Mouse (Mus musculus): ENCODE measurements around the gene Cfap99. TPM values are rescaled to one million over a fixed set of nuclear protein-coding genes. Genes with fewer than 3 reads are reported as not detected.

Cfap99 gene
- polyA plus RNA-seq, 1 experiment from 2014 or later, result not detected

DNA sequence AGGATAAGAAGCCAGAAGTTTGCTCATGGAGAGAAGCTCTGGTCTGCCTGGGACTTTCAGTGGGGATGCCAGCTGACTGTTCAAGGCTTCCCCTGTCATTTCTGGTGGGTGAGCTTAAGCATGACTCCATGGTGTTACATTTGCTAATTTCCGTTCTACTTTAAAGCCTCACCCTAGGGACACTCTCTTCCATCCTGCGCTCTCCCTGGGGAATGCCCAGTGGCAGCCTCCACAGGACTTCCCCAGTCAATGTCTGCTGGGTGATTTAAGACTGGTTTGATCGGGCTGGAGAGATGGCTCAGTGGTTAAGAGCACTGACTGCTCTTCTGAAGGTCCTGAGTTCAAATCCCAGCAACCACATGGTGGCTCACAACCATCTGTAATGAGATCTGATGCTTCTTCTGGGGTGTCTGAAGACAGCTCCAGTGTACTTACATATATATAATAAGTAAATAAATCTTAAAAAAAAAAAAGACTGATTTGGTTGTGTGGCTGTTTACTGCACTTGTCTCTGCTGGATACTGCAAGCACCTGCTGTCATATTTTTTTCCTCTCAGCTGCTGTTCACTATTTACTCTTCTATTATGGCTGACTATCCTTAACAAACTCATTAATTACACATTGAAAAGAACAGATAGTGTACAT, 29.1 kb upstream of the Cfap99 start:
- Histone ChIP-seq H3K4me2 (no peak overlapping the region), H3K27ac (replicated peaks) (no peak overlapping the region), H3K9me3 (no peaks in the 10 kb centered on the region), H3K9ac (no peak overlapping the region), H3K36me3 (no peaks in the 10 kb centered on the region), H3K4me1 (replicated peaks) (no peaks in the 10 kb centered on the region), H3K27me3 (no peaks in the 10 kb centered on the region), H3K4me3 (no peak overlapping the region)
- no peak for ATAC-seq (ENCODE audit: low FRiP score, low read depth)
- 70% methylated on average over 3 of the region's 3 CpGs for WGBS

DNA sequence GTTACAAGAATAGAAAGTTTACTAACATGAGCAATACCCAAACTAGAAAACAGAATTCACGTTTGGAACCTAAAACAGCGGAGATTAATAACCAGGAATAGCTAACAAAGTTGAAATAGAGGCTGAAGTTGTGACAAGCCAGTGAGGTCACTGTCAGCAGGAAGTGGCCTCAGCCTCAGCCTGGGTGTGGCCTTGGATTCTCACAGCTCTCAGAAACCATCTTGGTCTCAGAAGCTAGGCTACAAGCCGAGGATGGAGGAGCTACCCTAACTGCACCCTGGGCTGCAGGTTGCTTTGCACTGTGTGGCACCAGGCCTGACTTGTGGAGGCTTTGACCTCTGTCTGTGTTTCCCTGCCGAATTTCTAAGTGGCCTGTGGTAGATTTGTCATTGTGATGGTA, 22.3 kb upstream of the Cfap99 start:
- Histone ChIP-seq H3K4me1 (replicated peaks) (no peaks in the 10 kb centered on the region), H3K4me2 (no peak overlapping the region), H3K27me3 (no peaks in the 10 kb centered on the region), H3K4me3 (no peak overlapping the region), H3K36me3 (no peaks in the 10 kb centered on the region), H3K9ac (no peak overlapping the region), H3K27ac (replicated peaks) (no peak overlapping the region), H3K9me3 (no peaks in the 10 kb centered on the region)
- 77% methylated on average over 4 of the region's 4 CpGs for WGBS
- no peak for ATAC-seq (ENCODE audit: low FRiP score, low read depth)

GRCm38 (mm10) chr5:34269197-34269920, 19.0 kb upstream of the Cfap99 start:
- Histone ChIP-seq H3K36me3 (no peaks in the 10 kb centered on the region), H3K9me3 (no peaks in the 10 kb centered on the region), H3K9ac (no peak overlapping the region), H3K4me2 (no peak overlapping the region), H3K4me1 (replicated peaks) (no peaks in the 10 kb centered on the region), H3K27me3 (no peaks in the 10 kb centered on the region), H3K27ac (replicated peaks) (no peak overlapping the region), H3K4me3 (no peak overlapping the region)
- WGBS, result 83% methylated on average over 16 of the region's 16 CpGs
- ATAC-seq (ENCODE audit: low FRiP score, low read depth), result no peak

DNA sequence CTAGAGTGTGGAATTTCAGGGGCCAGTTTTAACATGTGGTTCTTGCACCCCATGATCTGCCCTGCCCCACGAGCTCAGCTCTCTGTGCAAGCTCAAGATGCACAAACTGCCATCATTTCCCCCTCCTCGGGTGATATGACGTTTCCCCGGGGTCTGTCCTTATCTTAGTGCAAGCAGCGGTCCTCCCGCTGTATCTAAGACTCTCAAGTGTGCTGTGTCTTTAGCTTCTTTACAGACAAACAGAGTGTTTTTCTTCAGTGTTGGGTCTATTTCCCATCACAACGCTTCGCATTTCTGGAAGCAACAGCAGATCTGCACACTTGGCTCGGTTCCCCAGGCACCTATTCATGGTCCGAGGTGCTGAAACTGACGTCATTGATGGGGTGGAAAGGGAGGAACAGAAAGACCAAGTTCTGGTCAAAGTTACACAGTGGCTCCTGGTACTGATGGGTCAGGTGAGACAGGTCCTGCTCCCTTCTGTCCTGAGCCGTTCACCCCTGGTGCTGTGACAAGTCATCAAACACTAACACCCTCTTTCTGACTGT, 18.4 kb upstream of the Cfap99 start:
- no peak overlapping the region for H3K4me2 ChIP-seq
- H3K4me1 ChIP-seq (replicated peaks), result no peaks in the 10 kb centered on the region
- no peak overlapping the region for H3K4me3 ChIP-seq
- no peak overlapping the region for H3K27ac ChIP-seq (replicated peaks)
- H3K36me3 ChIP-seq, result no peaks in the 10 kb centered on the region
- 80% methylated on average over 12 of the region's 12 CpGs for WGBS
- no peaks in the 10 kb centered on the region for H3K9me3 ChIP-seq
- ATAC-seq (ENCODE audit: low FRiP score, low read depth), result no peak
- H3K27me3 ChIP-seq, result no peaks in the 10 kb centered on the region
- H3K9ac ChIP-seq, result no peak overlapping the region

GRCm38 (mm10) chr5:34271743-34272142, 16.7 kb upstream of the Cfap99 start:
- Histone ChIP-seq H3K36me3 (no peaks in the 10 kb centered on the region), H3K4me1 (replicated peaks) (no peaks in the 10 kb centered on the region), H3K27me3 (no peaks in the 10 kb centered on the region), H3K27ac (replicated peaks) (no peak overlapping the region), H3K4me2 (no peak overlapping the region), H3K4me3 (no peak overlapping the region), H3K9me3 (no peaks in the 10 kb centered on the region), H3K9ac (no peak overlapping the region)
- 31% methylated on average over 4 of the region's 4 CpGs for WGBS
- no peak for ATAC-seq (ENCODE audit: low FRiP score, low read depth)

GRCm38 (mm10) chr5:34273251-34273681, 15.1 kb upstream of the Cfap99 start:
- ATAC-seq (ENCODE audit: low FRiP score, low read depth), result no peak
- 81% methylated on average over 5 of the region's 5 CpGs for WGBS

DNA sequence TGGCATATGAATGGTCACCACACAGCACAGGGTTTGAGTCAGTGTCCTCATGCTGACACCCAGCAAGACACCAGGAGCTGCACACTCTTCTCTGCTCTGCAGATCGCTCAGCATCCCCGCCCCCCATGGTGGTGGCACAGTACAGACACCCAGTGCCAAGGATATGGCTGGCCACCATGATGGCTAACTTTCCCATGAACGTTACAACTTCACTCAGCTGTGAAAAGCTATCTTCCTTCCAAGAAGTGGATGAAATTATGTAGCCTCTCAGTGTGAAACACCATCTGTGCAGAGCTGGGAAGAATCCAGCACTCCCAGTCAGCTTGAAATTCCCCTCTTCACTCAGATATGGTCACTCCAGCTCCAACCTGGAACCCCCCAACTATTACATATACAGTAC, 14.1 kb upstream of the Cfap99 start:
- Histone ChIP-seq H3K27me3 (no peaks in the 10 kb centered on the region), H3K9ac (no peak overlapping the region), H3K9me3 (no peaks in the 10 kb centered on the region), H3K4me2 (no peak overlapping the region), H3K4me3 (no peak overlapping the region), H3K27ac (replicated peaks) (no peak overlapping the region), H3K36me3 (no peaks in the 10 kb centered on the region), H3K4me1 (replicated peaks) (no peaks in the 10 kb centered on the region)
- no peak for ATAC-seq (ENCODE audit: low FRiP score, low read depth)
- 72% methylated on average over 3 of the region's 3 CpGs for WGBS

More at GRCm38 (mm10) chr5:34273251-34273681, 15.1 kb upstream of the Cfap99 start:
- H3K27me3 ChIP-seq, result no peaks in the 10 kb centered on the region
- H3K9me3 ChIP-seq, result no peaks in the 10 kb centered on the region
- H3K9ac ChIP-seq, result no peak overlapping the region
- H3K4me2 ChIP-seq, result no peak overlapping the region
- H3K4me3 ChIP-seq, result no peak overlapping the region
- no peak overlapping the region for H3K27ac ChIP-seq (replicated peaks)
- H3K4me1 ChIP-seq (replicated peaks), result no peaks in the 10 kb centered on the region
- no peaks in the 10 kb centered on the region for H3K36me3 ChIP-seq

- no peak overlapping the region for H3K27ac ChIP-seq (replicated peaks)
- H3K9ac ChIP-seq, result no peak overlapping the region
- no peaks in the 10 kb centered on the region for H3K27me3 ChIP-seq
- H3K4me2 ChIP-seq, result no peak overlapping the region
- H3K4me3 ChIP-seq, result no peak overlapping the region
- H3K4me1 ChIP-seq (replicated peaks), result no peaks in the 10 kb centered on the region
- no peaks in the 10 kb centered on the region for H3K36me3 ChIP-seq
- ATAC-seq (ENCODE audit: low FRiP score, low read depth), result no peak
- WGBS, result 84% methylated on average over 10 of the region's 10 CpGs
- no peaks in the 10 kb centered on the region for H3K9me3 ChIP-seq
Measured at GRCm38 (mm10) chr5:34274676-34275293, 13.6 kb upstream of the Cfap99 start.

GRCm38 (mm10) chr5:34276191-34276590, 12.2 kb upstream of the Cfap99 start:
- H3K4me2 ChIP-seq, result no peak overlapping the region
- H3K27me3 ChIP-seq, result no peaks in the 10 kb centered on the region
- H3K4me1 ChIP-seq (replicated peaks), result no peaks in the 10 kb centered on the region
- ATAC-seq (ENCODE audit: low FRiP score, low read depth), result no peak
- WGBS, result 83% methylated on average over 7 of the region's 7 CpGs
- H3K4me3 ChIP-seq, result no peak overlapping the region
- no peaks in the 10 kb centered on the region for H3K9me3 ChIP-seq
- no peak overlapping the region for H3K27ac ChIP-seq (replicated peaks)
- H3K36me3 ChIP-seq, result no peaks in the 10 kb centered on the region
- no peak overlapping the region for H3K9ac ChIP-seq

DNA sequence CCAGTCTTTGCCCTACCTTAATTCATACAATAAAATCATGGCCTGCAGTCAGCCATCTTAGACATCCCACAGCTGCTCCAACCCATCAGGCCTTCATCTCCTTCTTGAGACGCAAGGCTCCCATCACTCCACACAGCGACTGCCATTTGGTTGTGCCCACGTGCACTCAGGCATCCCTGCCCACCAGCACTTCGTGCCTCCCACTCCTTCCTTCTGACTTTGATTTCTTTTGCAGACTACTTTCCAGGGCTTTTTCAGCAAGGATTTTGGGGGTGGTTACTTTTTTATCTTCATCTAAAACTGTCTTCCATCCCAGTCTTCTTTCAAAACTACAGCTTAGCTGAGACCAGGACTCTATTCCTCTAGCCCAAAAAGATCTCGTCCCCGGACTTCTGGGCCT, 11.7 kb upstream of the Cfap99 start:
- H3K9ac ChIP-seq, result no peak overlapping the region
- H3K4me1 ChIP-seq (replicated peaks), result no peaks in the 10 kb centered on the region
- H3K36me3 ChIP-seq, result no peaks in the 10 kb centered on the region
- H3K27me3 ChIP-seq, result no peaks in the 10 kb centered on the region
- no peak overlapping the region for H3K4me2 ChIP-seq
- no peak overlapping the region for H3K27ac ChIP-seq (replicated peaks)
- no peak for ATAC-seq (ENCODE audit: low FRiP score, low read depth)
- H3K4me3 ChIP-seq, result no peak overlapping the region
- H3K9me3 ChIP-seq, result no peaks in the 10 kb centered on the region
- WGBS, result 87% methylated on average over 6 of the region's 6 CpGs

DNA sequence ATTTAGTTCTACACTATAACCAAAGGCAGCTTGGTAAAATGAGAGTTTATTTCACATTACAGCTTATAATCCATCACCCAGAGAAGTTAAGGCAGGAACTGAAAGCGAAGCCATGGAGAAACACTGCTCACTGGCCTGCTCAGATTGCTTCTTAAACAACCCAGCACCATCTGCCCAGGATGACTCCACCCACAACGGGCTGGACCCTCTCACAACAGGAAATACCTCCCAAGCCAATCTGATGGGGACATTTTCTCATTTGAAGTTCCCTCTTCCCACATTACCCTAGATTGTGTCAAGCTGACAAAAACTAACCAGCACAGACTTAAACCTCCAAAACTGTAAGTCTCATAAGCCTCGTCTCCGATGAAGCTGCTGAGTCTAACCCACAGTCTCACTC, 10.3 kb upstream of the Cfap99 start:
- 77% methylated on average over 4 of the region's 4 CpGs for WGBS
- Histone ChIP-seq H3K9me3 (no peaks in the 10 kb centered on the region), H3K36me3 (no peaks in the 10 kb centered on the region), H3K27me3 (no peaks in the 10 kb centered on the region), H3K4me2 (no peak overlapping the region), H3K4me3 (no peak overlapping the region), H3K4me1 (replicated peaks) (no peaks in the 10 kb centered on the region), H3K27ac (replicated peaks) (no peak overlapping the region), H3K9ac (no peak overlapping the region)
- no peak for ATAC-seq (ENCODE audit: low FRiP score, low read depth)

DNA sequence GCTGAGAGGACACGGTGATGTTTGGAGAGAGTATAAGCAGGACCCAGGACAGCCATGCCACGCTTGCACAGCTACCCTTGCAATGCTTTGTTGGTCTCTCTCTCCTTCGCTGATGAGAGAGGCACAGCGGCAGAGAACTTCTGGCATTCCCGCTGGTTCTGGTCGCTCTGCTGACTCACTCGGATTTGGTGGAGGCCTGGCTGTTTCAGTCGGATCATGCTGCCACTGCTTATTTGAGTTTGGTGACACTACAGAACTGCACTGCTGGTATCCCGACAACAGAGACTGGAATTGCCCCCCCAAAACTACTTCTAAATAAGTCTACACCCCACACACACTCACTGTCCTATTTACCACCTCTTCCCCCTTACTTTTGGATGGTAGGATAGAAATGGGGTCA, 9.2 kb upstream of the Cfap99 start:
- H3K27me3 ChIP-seq, result no peaks in the 10 kb centered on the region
- no peak for ATAC-seq (ENCODE audit: low FRiP score, low read depth)
- H3K27ac ChIP-seq (replicated peaks), result no peak overlapping the region
- no peaks in the 10 kb centered on the region for H3K36me3 ChIP-seq
- H3K4me2 ChIP-seq, result no peak overlapping the region
- no peak overlapping the region for H3K9ac ChIP-seq
- WGBS, result 89% methylated on average over 9 of the region's 9 CpGs
- H3K4me1 ChIP-seq (replicated peaks), result no peaks in the 10 kb centered on the region
- H3K4me3 ChIP-seq, result no peak overlapping the region
- no peaks in the 10 kb centered on the region for H3K9me3 ChIP-seq
